Mouse (Mus musculus): ENCODE data around the gene Ndufaf1.
"Not testable (repeated sequence)": the region's sequence is repeated elsewhere in the genome, so short reads cannot be mapped to it uniquely, and the experiment has no call there.

Ndufaf1 gene

DNA sequence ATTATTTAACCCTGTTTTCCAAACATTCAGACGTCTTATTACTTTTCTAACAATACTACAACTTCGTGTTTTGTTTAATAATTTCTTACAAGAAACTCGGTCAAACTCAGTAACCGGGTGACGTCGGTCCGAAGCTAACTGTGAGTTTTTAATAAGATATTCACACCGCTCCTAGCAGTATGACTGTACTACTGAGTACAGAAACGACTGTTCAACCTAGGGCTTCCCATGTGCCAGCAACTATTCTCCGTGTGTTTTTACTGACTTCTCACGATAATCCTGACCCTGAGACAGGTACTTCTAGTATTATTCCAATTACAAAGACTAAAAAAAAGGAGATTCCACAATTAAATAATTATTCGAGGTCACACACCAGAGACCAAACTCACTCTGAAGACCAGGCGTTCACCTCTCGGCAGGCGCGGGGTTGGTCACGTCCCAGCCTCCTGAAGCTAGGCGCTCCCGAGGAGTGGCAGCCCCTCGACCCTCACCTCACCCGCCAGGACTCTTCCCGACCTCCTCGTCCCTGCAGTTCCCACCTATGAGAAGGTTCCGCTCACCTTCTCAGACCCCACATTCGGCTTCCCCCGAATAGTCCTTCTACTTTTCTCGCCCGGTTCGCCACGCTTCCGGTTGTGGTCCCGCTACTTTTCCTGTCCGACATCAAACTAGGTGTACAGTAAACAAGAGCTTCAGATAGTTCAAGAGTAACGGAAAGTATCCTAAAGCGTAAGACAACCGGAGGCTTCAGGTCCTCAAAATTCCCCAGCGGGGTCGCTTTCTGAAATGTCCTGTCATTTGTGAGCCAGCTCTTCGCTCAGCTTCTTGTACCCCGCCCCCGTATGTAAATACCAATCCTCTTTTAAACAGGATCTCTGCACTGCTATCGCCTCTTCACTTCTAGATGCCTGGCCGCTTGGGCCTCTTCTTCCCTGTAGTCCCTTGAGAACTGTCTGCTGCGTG lies at the start of gene Ndufaf1:
Gene Ndufaf1, minus strand, starts transcription at position 608 of the 963 bp plus-strand sequence.
- in situ Hi-C loops (cut with MboI, MseI) = no loop called here

DNA sequence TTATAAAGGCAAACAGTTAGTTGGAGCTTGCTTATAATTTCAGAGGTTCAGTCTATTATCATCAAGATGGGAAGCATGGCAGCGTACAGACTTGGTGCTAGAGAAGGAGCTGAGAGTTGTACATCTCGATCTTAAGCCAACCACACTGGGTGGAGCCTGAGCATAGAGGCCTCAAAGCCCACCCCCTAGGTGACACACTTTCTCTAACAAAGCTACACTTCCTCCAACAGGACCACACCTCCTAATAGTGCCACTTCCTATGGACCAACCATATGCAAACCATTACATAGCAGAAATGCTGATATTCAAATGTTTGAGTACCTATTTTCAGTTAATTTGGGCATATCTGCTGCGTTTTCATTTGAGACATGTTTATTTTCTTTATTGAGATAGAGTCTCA lies 47.4 kb upstream of the Ndufaf1 start:
- in situ Hi-C loops (cut with MboI, MseI) = no loop called here

DNA sequence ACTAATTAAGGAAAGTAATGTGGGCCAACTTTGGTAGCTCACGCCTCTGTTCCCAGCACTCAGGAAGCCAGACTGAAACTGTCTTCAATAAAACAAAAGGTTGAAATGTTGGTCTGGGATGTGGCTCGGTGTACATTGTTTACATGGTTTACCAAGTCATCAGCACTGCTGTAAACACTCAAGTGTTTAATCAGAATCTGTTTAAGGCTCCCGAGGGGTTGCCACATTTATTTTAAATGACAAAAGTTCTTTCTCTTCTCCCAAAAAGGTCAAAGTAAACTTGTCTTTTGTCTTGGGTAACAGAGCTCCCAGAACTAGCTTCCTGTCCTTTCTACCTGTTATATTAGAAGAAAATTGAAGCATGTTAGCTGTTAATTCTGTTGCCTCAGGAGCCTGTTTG lies 45.0 kb upstream of the Ndufaf1 start:
- in situ Hi-C loops (cut with MboI, MseI) = no loop called here

GRCm38 (mm10) chr2:119703171-119703570 lies 40.5 kb upstream of the Ndufaf1 start:
- in situ Hi-C loops (cut with MboI, MseI) = no loop called here

GRCm38 (mm10) chr2:119699962-119700361 lies 37.3 kb upstream of the Ndufaf1 start:
- in situ Hi-C loops (cut with MboI, MseI) = loop anchor here (25.0 kb wide), 1 partner anchor 912 kb away; the partner anchor contains the start of genes Haus2 and Lrrc57

DNA sequence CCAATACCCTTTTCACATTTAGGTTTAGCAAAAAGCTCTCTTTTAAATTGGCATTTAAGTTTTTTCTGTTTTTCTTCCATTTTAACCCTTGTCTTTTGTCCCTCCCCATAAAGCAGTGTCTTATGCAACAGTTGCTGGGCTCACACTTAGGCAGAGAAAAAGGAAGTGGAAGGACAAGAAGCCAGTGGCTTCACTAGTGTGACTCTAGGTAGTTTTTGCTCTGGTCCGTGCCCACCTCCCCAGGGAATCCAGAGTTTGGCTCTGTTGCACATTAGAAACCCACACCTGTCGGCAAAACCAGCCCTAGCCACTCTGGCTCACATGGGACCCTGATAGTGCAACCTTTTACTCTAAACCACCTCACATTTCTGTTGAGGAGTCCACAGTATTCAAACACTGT lies 35.8 kb upstream of the Ndufaf1 start:
- in situ Hi-C loops (cut with MboI, MseI) = loop anchor here (25.0 kb wide), 1 partner anchor 914 kb away; the partner anchor contains the start of genes Haus2 and Lrrc57

- in situ Hi-C loops (cut with MboI, MseI) = loop anchor here (25.0 kb wide), 1 partner anchor 916 kb away; the partner anchor contains the start of genes Haus2 and Lrrc57
Observed at GRCm38 (mm10) chr2:119696111-119696510, 33.5 kb upstream of the Ndufaf1 start.

DNA sequence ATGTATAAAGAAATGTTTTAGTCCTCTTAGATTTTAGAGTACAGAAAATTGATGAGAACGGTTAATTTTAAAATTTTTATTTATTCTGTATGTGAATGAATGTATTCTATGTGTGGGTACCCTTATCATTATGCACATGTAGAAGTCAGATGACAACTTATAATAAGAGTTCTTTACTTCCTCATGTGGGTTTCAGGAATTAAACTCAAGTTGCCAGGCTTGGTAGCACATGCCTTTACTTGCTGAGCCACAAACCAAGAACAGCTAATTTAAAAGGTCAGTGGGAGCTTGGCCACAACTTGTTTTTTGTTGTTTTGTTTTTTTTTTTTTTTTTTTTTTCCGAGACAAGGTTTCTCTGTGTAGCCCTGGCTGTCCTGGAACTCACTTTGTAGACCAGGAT lies 32.2 kb upstream of the Ndufaf1 start:
- in situ Hi-C loops (cut with MboI, MseI) = loop anchor here (25.0 kb wide), 1 partner anchor 917 kb away; the partner anchor contains the start of genes Haus2 and Lrrc57

DNA sequence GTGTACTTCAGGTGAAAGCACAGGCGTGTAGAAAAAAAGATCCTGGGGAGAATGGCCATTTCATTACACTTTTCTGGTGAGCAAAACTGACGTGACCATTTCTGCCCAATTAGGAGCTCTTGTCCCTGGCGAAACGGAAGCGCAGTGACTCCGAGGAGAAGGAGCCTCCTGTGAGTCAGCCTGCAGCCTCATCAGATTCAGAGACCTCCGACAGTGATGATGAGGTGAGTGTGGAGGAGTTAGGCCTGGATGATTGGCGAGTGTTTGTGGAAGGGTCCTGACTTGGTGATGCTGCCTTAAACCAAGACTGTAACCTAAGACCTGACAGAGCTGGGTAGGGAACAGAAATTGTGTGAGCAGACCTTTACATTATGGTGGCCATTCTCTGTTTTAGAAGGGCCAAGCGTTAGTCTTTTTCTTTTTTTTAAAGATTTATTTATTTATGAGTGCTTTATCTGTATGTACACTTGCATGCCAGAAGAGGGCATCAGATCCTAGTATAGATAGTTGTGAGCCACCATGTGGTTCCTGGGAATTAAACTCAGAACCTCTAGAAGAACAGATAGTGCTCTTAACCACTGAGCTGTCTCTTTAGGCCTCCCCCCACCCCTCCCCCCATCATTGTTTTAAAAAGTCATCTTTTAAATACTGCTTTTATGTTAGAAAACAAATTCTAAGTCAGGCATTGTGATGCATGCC lies 29.5 kb upstream of the Ndufaf1 start:
- in situ Hi-C loops (cut with MboI, MseI) = loop anchor here (25.0 kb wide), 1 partner anchor 920 kb away; the partner anchor contains the start of genes Haus2 and Lrrc57

DNA sequence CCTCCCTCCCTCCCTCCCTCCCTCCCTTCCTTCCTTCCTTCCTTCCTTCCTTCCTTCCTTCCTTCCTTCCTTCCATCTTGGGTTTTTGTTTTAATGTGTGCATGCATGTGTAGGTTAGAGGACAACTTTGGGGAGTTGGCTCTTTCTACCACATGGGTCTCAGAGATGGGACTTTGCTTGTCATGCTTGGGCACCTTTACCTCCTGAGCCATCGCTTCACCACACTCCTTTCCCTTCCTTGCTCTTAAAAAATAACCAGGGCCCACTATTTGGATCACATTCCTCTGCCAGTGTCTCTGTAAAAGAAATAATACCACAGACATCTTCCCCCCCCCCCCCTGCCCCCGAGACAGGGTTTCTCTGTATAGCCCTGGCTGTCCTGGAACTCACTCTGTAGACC lies 21.1 kb upstream of the Ndufaf1 start:
- in situ Hi-C loops (cut with MboI, MseI) = loop anchor here (25.0 kb wide), 1 partner anchor 929 kb away; the partner anchor contains the start of genes Haus2 and Lrrc57

GRCm38 (mm10) chr2:119675831-119676230 lies 13.2 kb upstream of the Ndufaf1 start:
- in situ Hi-C loops (cut with MboI, MseI) = loop anchor here (5.0 to 25.0 kb wide), 2 partner anchors 66 to 936 kb away; partner anchors contain the start of genes Haus2, Itpka and Lrrc57

DNA sequence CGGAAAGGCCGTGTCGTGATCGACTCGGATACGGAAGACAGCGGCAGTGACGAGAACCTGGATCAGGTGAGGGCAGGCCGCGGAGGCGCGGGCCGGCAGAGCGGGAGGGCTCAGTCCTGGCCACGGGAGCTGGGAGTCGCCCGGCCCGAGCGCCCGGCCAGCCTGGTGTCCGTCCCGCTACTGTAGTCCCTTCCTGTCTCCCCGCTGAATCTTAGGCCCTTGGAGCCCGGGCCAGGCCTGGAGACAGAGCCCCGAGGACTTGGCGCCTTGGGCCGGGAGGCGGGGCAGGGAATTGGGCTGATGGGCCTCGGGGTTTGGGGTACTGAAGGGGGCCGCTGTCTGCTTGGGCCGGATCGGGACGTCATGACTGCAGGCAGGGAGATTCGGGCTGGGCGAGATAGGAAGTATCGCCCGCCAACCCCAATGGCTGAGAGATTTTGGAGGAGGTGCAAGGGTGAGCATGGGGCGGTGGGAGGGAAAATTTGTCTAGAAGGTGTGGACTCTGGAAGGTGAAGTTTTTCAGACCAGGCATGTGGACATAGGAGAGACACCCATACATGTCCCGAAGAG lies 12.7 kb upstream of the Ndufaf1 start:
- in situ Hi-C loops (cut with MboI, MseI) = loop anchor here (5.0 to 25.0 kb wide), 2 partner anchors 67 to 937 kb away; partner anchors contain the start of genes Haus2, Itpka and Lrrc57

- in situ Hi-C loops (cut with MboI, MseI) = loop anchor here (5.0 to 25.0 kb wide), 2 partner anchors 68 to 938 kb away; partner anchors contain the start of genes Haus2, Itpka and Lrrc57
Observed at GRCm38 (mm10) chr2:119674525-119675214, 12.0 kb upstream of the Ndufaf1 start, which contains the start of gene Rtf1. TSS of gene Rtf1 (plus strand) at chr2:119675068.

- in situ Hi-C loops (cut with MboI, MseI) = no loop called here
Observed at GRCm38 (mm10) chr2:119669010-119669409, 6.4 kb upstream of the Ndufaf1 start.

GRCm38 (mm10) chr2:119665744-119666143 lies 3.1 kb upstream of the Ndufaf1 start:
- in situ Hi-C loops (cut with MboI, MseI) = not testable (repeated sequence)

DNA sequence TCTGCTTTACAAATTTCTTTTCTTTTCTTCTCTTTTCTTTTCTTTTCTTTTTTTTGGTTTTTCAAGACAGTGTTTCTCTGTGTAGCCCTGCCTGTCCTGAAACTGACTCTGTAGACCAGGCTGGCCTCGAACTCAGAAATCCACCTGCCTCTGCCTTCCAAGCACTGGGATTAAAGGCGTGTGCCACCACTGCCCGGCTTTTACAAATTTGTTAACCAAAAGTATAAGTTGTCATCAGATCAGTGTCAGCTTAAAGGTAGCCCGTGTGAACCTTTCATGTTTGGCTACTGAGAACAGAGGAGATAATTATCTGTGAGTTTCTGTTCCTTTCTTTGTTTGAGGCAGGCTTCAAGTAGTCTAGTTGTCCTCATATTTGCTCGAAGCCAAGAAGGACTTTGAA lies 18.4 kb downstream of the Ndufaf1 start:
- in situ Hi-C loops (cut with MboI, MseI) = no loop called here

- in situ Hi-C loops (cut with MboI, MseI) = no loop called here
Observed at GRCm38 (mm10) chr2:119641214-119641912, 21.3 kb downstream of the Ndufaf1 start.

DNA sequence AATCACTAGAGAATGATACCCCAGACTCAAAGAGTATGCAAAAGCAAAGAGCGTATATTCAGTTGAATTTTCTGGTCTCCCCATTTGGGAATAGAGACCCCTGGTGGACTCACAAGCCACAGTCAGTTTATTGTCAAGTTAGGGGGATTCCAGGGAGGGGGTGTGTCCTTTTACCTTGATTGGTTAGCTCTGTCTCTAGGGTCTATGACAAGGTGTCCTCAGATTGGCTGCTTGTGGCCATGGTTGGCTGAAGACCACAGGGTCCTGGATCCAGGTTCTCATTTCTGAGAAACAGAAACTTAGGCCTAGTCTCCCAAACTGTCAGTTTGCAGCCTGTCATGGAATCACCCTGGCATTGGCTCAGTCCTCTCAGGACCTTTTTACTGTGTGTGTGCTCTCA lies 25.8 kb downstream of the Ndufaf1 start:
- in situ Hi-C loops (cut with MboI, MseI) = no loop called here

- in situ Hi-C loops (cut with MboI, MseI) = no loop called here
Observed at GRCm38 (mm10) chr2:119621302-119621701, 41.3 kb downstream of the Ndufaf1 start.

- in situ Hi-C loops (cut with MboI, MseI) = not testable (repeated sequence)
Observed at GRCm38 (mm10) chr2:119619002-119619401, 43.6 kb downstream of the Ndufaf1 start.

All from T-helper 2 cell (primary cell).